Mouse (Mus musculus): Measurements from ENCODE around the gene Gorasp2.

GRCm38 (mm10) chr2:70752149-70752548 is 90.8 kb downstream of the Gorasp2 start:
- TF ChIP-seq CTCF (IDR thresholded peaks at IDR 0.05) = no peak
- no peak for TF ChIP-seq EP300 (IDR thresholded peaks at IDR 0.05)

Data from lung, postnatal 0 days (tissue).